Mouse (Mus musculus): ENCODE measurements around the gene Ccl20. TPM values are rescaled to one million over a fixed set of nuclear protein-coding genes. Genes with fewer than 3 reads are reported as not detected.
A peak's percentile ranks its signal among the peaks of the same experiment; 100 is the strongest.

Ccl20 gene
- polyA plus RNA-seq (2012; ENCODE audit: insufficient read depth, insufficient read length, missing spikeins) = not detected in 2 replicates

- Histone ChIP-seq H3K4me3 (ENCODE audit: insufficient read depth, low read length) (no peak within 1 kb of the TSS), H3K4me1 (ENCODE audit: control insufficient read depth, insufficient read depth, low read length) (no peaks in the 10 kb centered on the region), H3K27ac (ENCODE audit: insufficient read depth, low read depth, low read length) (no peak within 1 kb of the TSS)
- TF ChIP-seq POLR2A (IDR thresholded peaks at IDR 0.05; ENCODE audit: borderline replicate concordance, low read depth, low read length) (no peak), CTCF (IDR thresholded peaks at IDR 0.05; ENCODE audit: low read depth, low read length) (no peak)
Measured at GRCm38 (mm10) chr1:83116447-83117137, at the start of gene Ccl20. Ccl20 (plus strand) TSS chr1:83116766.

DNA sequence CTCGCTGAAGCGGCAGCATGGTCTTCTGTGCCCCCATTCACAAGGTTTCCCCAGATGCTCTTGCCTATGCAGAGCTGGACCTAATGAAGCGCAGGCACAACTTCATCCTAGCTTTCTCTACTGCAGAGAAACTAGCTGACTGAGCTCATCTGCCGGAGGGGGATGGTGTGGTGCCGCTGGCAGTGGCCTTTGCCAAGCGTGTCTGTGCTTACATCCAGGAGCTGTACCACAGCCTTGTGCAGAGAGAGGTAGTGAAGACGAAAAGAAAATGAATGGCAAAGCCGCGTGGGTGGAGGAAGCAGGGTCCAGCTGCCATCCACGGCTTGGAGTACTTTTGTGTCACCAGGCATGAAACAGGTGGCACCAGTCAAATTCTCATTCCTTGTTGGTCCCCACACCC, 49.4 kb upstream of the Ccl20 start:
- H3K4me1 ChIP-seq (ENCODE audit: control insufficient read depth, insufficient read depth, low read length) = no peaks in the 10 kb centered on the region
- H3K4me3 ChIP-seq (ENCODE audit: insufficient read depth, low read length) = no peak overlapping the region
- no peak overlapping the region for H3K27ac ChIP-seq (ENCODE audit: insufficient read depth, low read depth, low read length)
- TF ChIP-seq POLR2A (IDR thresholded peaks at IDR 0.05; ENCODE audit: borderline replicate concordance, low read depth, low read length) (no peak), CTCF (IDR thresholded peaks at IDR 0.05; ENCODE audit: low read depth, low read length) (no peak)

DNA sequence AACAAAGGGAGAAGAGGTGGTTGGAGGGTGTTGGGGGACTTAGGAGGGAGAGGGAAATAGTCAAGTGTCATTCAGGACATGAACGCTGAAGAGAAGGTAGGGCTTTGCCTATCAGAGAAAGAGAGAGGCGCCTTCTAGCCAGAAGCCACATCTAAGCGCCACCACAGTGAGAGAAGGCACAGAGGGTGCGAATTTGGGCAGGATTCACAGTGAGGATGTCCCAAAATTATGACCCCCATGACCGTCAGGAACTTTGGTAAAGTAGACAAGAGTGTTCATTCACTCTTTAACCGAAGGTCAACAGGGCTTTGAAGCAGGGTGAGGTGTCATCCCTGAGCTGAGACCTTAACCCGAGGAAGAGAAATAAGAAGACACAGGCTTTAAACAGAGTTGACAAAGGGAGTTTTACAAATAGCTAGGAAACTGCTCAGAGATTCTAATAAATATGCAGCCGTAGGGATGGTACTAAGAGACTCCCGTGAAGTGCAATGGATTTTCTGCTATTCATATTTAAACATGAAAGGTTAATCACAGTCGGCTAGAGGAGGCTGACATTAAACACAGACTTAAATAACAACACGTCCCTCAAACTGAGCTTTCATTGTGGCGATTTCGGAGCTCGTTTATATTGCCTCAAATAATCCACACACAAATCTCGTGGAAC, 40.9 kb upstream of the Ccl20 start:
- H3K4me3 ChIP-seq (ENCODE audit: insufficient read depth, low read length) = no peak overlapping the region; the same call in 1 of the 2 replicates

DNA sequence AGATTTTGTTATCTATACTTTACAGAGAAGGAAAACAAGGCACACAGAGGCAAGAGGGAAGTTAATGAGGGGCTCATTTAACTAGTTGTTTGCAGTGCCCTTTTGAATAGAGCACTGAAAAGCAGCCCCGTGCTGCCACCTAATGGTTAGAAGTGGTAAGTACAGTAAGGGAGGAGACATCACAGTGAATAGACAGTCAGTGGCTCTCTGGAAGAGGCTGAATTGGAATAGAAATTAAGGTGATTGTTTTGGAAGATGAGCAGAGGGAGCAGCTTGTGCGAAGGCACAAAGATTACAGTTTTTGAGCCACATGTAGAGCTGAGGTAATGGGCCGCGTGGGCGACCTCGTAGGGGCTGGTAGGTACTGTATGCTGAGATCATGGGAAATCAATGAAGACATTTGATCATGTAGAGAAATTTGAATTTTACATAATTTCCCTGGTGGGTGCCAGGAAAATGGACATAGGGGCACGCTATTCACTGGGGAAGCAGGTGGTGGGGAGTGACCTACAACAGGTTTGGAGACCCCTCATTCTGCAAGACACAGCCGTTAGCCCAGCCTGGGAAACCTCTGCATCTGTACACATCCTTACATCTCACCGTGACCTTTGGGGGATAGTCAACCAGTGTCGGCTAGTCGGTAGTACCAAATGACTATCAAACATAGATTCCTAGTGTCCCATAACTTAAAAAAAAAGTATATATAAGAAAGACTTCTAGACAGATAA, 40.2 kb upstream of the Ccl20 start:
- no peaks in the 10 kb centered on the region for H3K4me1 ChIP-seq (ENCODE audit: control insufficient read depth, insufficient read depth, low read length)
- TF ChIP-seq CTCF (IDR thresholded peaks at IDR 0.05; ENCODE audit: low read depth, low read length) = 0 out of 2 replicates have a peak, but pooled peaks have one; percentile 21
- no peak for TF ChIP-seq POLR2A (IDR thresholded peaks at IDR 0.05; ENCODE audit: borderline replicate concordance, low read depth, low read length)
- no peak overlapping the region for H3K27ac ChIP-seq (ENCODE audit: insufficient read depth, low read depth, low read length)
- no peak overlapping the region; the same call in 1 of the 2 replicates for H3K4me3 ChIP-seq (ENCODE audit: insufficient read depth, low read length)

More for the DNA sequence above, 40.9 kb upstream of the Ccl20 start:
- no peak for TF ChIP-seq POLR2A (IDR thresholded peaks at IDR 0.05; ENCODE audit: borderline replicate concordance, low read depth, low read length)
- no peak for TF ChIP-seq CTCF (IDR thresholded peaks at IDR 0.05; ENCODE audit: low read depth, low read length)
- Histone ChIP-seq H3K4me1 (ENCODE audit: control insufficient read depth, insufficient read depth, low read length) (no peaks in the 10 kb centered on the region), H3K27ac (ENCODE audit: insufficient read depth, low read depth, low read length) (no peak overlapping the region)

DNA sequence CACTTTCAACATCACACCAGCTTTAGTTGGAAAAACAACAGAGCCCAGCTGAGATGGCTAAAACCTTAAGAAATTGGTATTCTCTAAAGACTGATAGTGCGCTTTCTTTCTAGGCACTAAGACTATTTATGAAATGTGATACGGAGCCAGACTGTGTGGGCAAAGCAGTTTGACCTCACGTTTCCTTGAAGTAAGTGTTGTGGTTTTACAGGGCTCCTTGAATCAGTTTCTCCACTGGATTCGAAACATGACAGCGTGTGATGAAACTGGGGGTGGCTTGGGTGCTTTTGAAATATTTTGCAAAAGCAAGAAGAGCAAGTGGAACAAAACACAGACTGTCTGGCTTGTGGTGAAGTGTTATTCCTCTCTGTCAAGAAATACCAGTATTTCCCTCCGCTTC, 39.5 kb upstream of the Ccl20 start:
- TF ChIP-seq POLR2A (IDR thresholded peaks at IDR 0.05; ENCODE audit: borderline replicate concordance, low read depth, low read length) (no peak), CTCF (IDR thresholded peaks at IDR 0.05; ENCODE audit: low read depth, low read length) (no peak)
- Histone ChIP-seq H3K27ac (ENCODE audit: insufficient read depth, low read depth, low read length) (no peak overlapping the region), H3K4me1 (ENCODE audit: control insufficient read depth, insufficient read depth, low read length) (no peaks in the 10 kb centered on the region), H3K4me3 (ENCODE audit: insufficient read depth, low read length) (no peak overlapping the region)

DNA sequence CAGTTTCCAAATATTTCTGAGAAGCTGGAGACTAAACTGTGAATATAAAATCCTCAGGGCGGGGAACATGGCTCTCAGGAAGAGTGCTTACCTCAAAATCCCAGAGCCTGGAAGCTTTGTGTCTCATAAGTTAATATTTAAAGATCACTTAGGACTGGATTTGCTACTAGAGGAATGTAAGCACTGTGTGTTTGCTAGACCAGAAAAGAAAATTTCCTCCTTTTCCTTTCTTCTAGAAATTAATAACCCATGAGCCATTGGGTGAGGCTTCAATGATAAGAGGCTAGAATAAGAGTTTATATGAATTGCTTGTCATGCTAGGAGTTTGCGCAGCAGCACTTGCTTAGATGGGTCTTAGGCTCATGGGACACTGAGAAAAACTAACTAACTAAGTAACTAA, 31.8 kb upstream of the Ccl20 start:
- no peaks in the 10 kb centered on the region for H3K4me1 ChIP-seq (ENCODE audit: control insufficient read depth, insufficient read depth, low read length)
- TF ChIP-seq POLR2A (IDR thresholded peaks at IDR 0.05; ENCODE audit: borderline replicate concordance, low read depth, low read length) (no peak), CTCF (IDR thresholded peaks at IDR 0.05; ENCODE audit: low read depth, low read length) (no peak)
- no peak overlapping the region for H3K4me3 ChIP-seq (ENCODE audit: insufficient read depth, low read length)
- no peak overlapping the region for H3K27ac ChIP-seq (ENCODE audit: insufficient read depth, low read depth, low read length)

- H3K4me1 ChIP-seq (ENCODE audit: control insufficient read depth, insufficient read depth, low read length) = no peaks in the 10 kb centered on the region
- TF ChIP-seq POLR2A (IDR thresholded peaks at IDR 0.05; ENCODE audit: borderline replicate concordance, low read depth, low read length) (no peak), CTCF (IDR thresholded peaks at IDR 0.05; ENCODE audit: low read depth, low read length) (no peak)
- H3K27ac ChIP-seq (ENCODE audit: insufficient read depth, low read depth, low read length) = no peak overlapping the region
- H3K4me3 ChIP-seq (ENCODE audit: insufficient read depth, low read length) = no peak overlapping the region
Measured at GRCm38 (mm10) chr1:83091268-83091667, 25.3 kb upstream of the Ccl20 start.

DNA sequence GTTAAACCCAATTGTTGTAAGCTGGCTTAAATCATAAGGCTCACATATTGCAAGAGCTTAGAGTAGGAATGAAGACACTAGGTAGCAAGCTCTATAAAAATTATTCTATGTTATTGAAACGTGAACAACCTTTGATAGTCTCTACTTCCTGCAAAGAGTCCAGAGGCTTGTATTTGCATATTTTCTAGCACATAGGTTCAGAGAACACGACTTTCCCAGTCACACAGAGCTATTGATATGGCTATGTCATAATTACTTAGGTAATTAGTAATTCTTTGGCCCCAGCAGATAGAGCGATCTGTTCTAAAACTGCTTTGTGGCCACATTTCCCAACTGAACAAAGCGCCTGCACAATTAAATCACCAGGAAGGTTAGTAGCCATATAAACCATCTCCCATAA, 19.6 kb upstream of the Ccl20 start:
- no peaks in the 10 kb centered on the region for H3K4me1 ChIP-seq (ENCODE audit: control insufficient read depth, insufficient read depth, low read length)
- H3K4me3 ChIP-seq (ENCODE audit: insufficient read depth, low read length) = no peak overlapping the region
- H3K27ac ChIP-seq (ENCODE audit: insufficient read depth, low read depth, low read length) = no peak overlapping the region
- TF ChIP-seq POLR2A (IDR thresholded peaks at IDR 0.05; ENCODE audit: borderline replicate concordance, low read depth, low read length) = no peak
- TF ChIP-seq CTCF (IDR thresholded peaks at IDR 0.05; ENCODE audit: low read depth, low read length) = no peak

- Histone ChIP-seq H3K4me3 (ENCODE audit: insufficient read depth, low read length) (no peak overlapping the region), H3K4me1 (ENCODE audit: control insufficient read depth, insufficient read depth, low read length) (no peaks in the 10 kb centered on the region), H3K27ac (ENCODE audit: insufficient read depth, low read depth, low read length) (no peak overlapping the region)
- TF ChIP-seq CTCF (IDR thresholded peaks at IDR 0.05; ENCODE audit: low read depth, low read length) (no peak), POLR2A (IDR thresholded peaks at IDR 0.05; ENCODE audit: borderline replicate concordance, low read depth, low read length) (no peak)
Measured at GRCm38 (mm10) chr1:83099160-83099559, 17.4 kb upstream of the Ccl20 start.

Measured in bone marrow macrophage, adult 2 months (primary cell).